Mouse (Mus musculus) midbrain, postnatal 0 days (tissue): Measurements from ENCODE around the gene Tmem120a. TPM values are rescaled to one million over a fixed set of nuclear protein-coding genes. Genes with fewer than 3 reads are reported as not detected.

Experiments used
- ATAC-seq: fragments of 200-750 bp; cut with Nextera tagmentation; 2 replicates; pipeline ENCODE4 v1.8.0; 2017; ENCODE audit warnings: moderate number of reproducible peaks, mild to moderate bottlenecking, moderate TSS enrichment, moderate library complexity; ENCODE audit not compliant: low FRiP score
- DNase-seq: peaks from one replicate; pipeline ENCODE4 v3.0.0-alpha.2; 2015; ENCODE audit warnings: low spot score
- H3K27ac ChIP-seq: fragments of 300-500 bp; sonication (generic); 2 replicates; pipeline ENCODE4 v1.5.1; 2014; ENCODE audit warnings: low read depth, mild to moderate bottlenecking, low read length, mixed read lengths
- H3K27me3 ChIP-seq: fragments of 300-500 bp; sonication (generic); 2 replicates; pipeline ENCODE4 v1.6.1; 2014; ENCODE audit warnings: low read length, control low read depth, mixed read lengths; ENCODE audit not compliant: insufficient read depth
- H3K36me3 ChIP-seq: fragments of 300-500 bp; sonication (generic); 2 replicates; pipeline ENCODE4 v1.6.1; 2014; ENCODE audit warnings: low read length, control low read depth, mixed read lengths; ENCODE audit not compliant: insufficient read depth
- H3K4me1 ChIP-seq: fragments of 300-500 bp; sonication (generic); 2 replicates; pipeline ENCODE4 v1.6.1; 2014; ENCODE audit warnings: mild to moderate bottlenecking, control low read depth, antibody characterized with exemption, low read length, mixed read lengths; ENCODE audit not compliant: insufficient read depth
- H3K4me2 ChIP-seq: fragments of 300-500 bp; sonication (generic); 2 replicates; pipeline ENCODE4 v1.6.1; 2014; ENCODE audit warnings: low read depth, mild to moderate bottlenecking, low read length, mixed read lengths; ENCODE audit not compliant: poor library complexity, severe bottlenecking
- H3K4me3 ChIP-seq: fragments of 300-500 bp; sonication (generic); 2 replicates; pipeline ENCODE4 v1.5.1; 2014; ENCODE audit warnings: low read depth, mild to moderate bottlenecking, low read length, moderate library complexity
- H3K9ac ChIP-seq: fragments of 300-500 bp; sonication (generic); replicated peaks from 2 replicates; pipeline ENCODE4 v1.6.1; 2014; ENCODE audit warnings: mild to moderate bottlenecking, low read length, moderate library complexity, mixed read lengths; ENCODE audit not compliant: poor library complexity, severe bottlenecking
- H3K9me3 ChIP-seq: fragments of 300-500 bp; sonication (generic); 2 replicates; pipeline ENCODE4 v1.6.1; 2016; ENCODE audit warnings: low read length, control low read depth
- CTCF ChIP-seq: IDR thresholded peaks from 2 replicates; pipeline ENCODE4 v1.5.1; 2016; ENCODE audit warnings: antibody characterized with exemption, mild to moderate bottlenecking
- WGBS: fragments of 180-500 bp; shearing (Covaris S2); extraction: QIAGEN DNeasy Blood & Tissue Kit; methylation state at CpG from one replicate; pipeline ENCODE4 v1.1.7; 2014; 5-methylcytosine and 5-hydroxymethylcytosine counted together
- polyA plus RNA-seq: library from polyadenylated mRNA; unstranded; fragments of >200 nt; fragmentation: Nextera tagmentation; extraction: Ambion mirVana; gene quantifications from 2 replicates; pipeline ENCODE4 v1.2.1, GENCODE M21; 2015
- total RNA-seq: library from RNA; depleted of rRNA; stranded (reverse); fragments of >200 nt; gene quantifications from 2 replicates; pipeline ENCODE4 v1.2.3, GENCODE M21; 2014

The Tmem120a gene
- total and polyA plus RNA-seq, 2 experiments from 2014 or later, result 67.3 to 99.2 TPM

- ATAC-seq (no peak), DNase-seq (no peak)
- Histone ChIP-seq H3K27ac (no peak overlapping the region), H3K9ac (no peak overlapping the region), H3K4me2 (no peak overlapping the region), H3K27me3 (no peaks in the 10 kb centered on the region), H3K9me3 (no peaks in the 10 kb centered on the region), H3K4me3 (no peak overlapping the region), H3K36me3 (peaks cover 65% of the 10 kb centered on the region), H3K4me1 (no peaks in the 10 kb centered on the region)
- 96% methylated on average over 16 of the region's 16 CpGs for WGBS
- no peak for TF ChIP-seq CTCF
These were observed 7.7 kb downstream of the Tmem120a start for GRCm38 (mm10) chr5:135736544-135736943.

DNA sequence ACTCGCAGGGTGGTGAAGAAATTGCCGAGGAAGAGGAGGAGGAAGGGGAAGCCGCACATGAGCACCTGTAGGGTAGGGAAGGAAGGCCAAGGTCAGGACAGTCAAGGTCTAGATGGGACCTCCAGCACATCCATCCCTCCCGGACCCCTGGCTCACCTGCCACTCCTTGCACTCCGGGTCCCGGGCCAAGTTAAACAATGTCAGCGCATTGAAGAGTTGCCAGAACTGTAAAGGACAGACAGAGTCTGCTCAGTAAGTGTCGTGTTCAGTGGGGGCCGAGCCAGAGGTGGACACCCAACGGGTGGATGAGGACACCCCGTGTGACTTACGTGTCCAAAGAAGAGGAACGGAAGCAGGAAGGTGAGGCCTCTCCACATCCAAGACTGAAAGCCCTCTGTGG is 8.5 kb downstream of the Tmem120a start:
- Histone ChIP-seq H3K4me1 (no peaks in the 10 kb centered on the region), H3K27ac (no peak overlapping the region), H3K9me3 (no peaks in the 10 kb centered on the region), H3K4me2 (no peak overlapping the region), H3K27me3 (no peaks in the 10 kb centered on the region), H3K4me3 (no peak overlapping the region), H3K36me3 (peaks cover 68% of the 10 kb centered on the region), H3K9ac (no peak overlapping the region)
- ATAC-seq, result no peak
- TF ChIP-seq CTCF, result no peak
- DNase-seq, result no peak
- WGBS, result 92% methylated on average over 13 of the region's 13 CpGs

GRCm38 (mm10) chr5:135734057-135734680 is 10.1 kb downstream of the Tmem120a start:
- Histone ChIP-seq H3K4me2 (no peak overlapping the region), H3K27me3 (no peaks in the 10 kb centered on the region), H3K9me3 (no peaks in the 10 kb centered on the region), H3K36me3 (peaks cover 75% of the 10 kb centered on the region), H3K4me3 (no peak overlapping the region), H3K4me1 (no peaks in the 10 kb centered on the region), H3K9ac (no peak overlapping the region), H3K27ac (no peak overlapping the region)
- no peak for TF ChIP-seq CTCF
- WGBS, result 95% methylated on average over 42 of the region's 42 CpGs
- DNase-seq, result no peak
- no peak for ATAC-seq

DNA sequence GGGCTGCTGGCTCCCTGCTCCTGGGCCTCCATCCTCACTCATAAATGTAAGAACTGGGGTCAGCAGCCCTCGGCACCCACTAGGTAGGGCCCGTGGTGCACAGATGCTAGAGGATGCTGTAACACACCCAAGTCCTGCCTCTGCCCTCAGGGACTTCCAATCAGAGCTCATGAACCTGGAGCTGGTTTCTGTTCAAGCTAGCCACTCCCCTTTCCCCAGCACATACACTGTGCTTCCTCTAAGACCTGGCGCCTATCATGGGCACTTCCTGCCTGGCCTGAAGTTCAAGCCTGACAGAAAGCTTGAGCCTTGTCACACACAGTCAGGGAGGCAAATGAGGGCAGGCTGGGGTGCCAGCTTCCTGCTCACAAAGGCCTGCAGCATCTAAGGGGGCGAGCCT is 11.2 kb downstream of the Tmem120a start:
- Histone ChIP-seq H3K36me3 (peaks cover 84% of the 10 kb centered on the region), H3K9me3 (no peaks in the 10 kb centered on the region), H3K9ac (no peak overlapping the region), H3K27ac (no peak overlapping the region), H3K27me3 (no peaks in the 10 kb centered on the region), H3K4me1 (no peaks in the 10 kb centered on the region), H3K4me2 (no peak overlapping the region), H3K4me3 (no peak overlapping the region)
- TF ChIP-seq CTCF, result no peak
- WGBS, result 96% methylated on average over 4 of the region's 4 CpGs
- ATAC-seq, result no peak
- DNase-seq, result no peak

- Histone ChIP-seq H3K4me2 (no peak overlapping the region), H3K4me3 (no peak overlapping the region), H3K27me3 (no peaks in the 10 kb centered on the region), H3K4me1 (peaks cover 3% of the 10 kb centered on the region; the same call in 1 of the 2 replicates), H3K36me3 (peaks cover 79% of the 10 kb centered on the region), H3K9ac (no peak overlapping the region), H3K27ac (no peak overlapping the region), H3K9me3 (no peaks in the 10 kb centered on the region)
- no peak for DNase-seq
- WGBS, result 94% methylated on average over 16 of the region's 16 CpGs
- no peak for TF ChIP-seq CTCF
- ATAC-seq, result no peak
These were observed 12.9 kb downstream of the Tmem120a start for GRCm38 (mm10) chr5:135731322-135731721.

DNA sequence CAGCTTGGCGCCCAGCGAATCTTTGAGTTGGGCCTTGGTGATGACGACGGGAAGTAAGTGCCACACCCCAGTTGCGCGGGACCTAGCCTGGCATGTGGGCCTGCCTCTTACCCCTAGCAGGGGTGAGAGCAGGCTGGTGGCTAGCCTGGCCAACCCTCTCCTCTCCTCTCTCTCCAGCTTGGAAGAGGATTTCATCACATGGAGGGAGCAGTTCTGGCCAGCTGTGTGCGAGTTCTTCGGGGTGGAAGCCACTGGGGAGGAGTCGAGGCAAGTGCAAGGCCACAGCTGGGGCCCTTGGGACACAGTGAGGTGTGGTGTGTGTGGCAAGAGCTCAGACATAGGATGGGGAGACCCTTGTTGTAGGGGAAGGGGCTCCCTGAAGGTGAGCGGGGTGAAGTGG is 13.3 kb downstream of the Tmem120a start:
- Histone ChIP-seq H3K4me3 (no peak overlapping the region), H3K9ac (no peak overlapping the region), H3K36me3 (peaks cover 75% of the 10 kb centered on the region), H3K4me1 (peaks cover 7% of the 10 kb centered on the region; the same call in 1 of the 2 replicates), H3K27ac (no peak overlapping the region), H3K27me3 (no peaks in the 10 kb centered on the region), H3K9me3 (no peaks in the 10 kb centered on the region), H3K4me2 (no peak overlapping the region)
- DNase-seq, result no peak
- WGBS, result 96% methylated on average over 10 of the region's 10 CpGs
- TF ChIP-seq CTCF, result no peak
- ATAC-seq, result no peak
